Mouse (Mus musculus) B cell, adult 2 months (primary cell): ENCODE measurements around the gene Atp1a3.

Source experiments
- DNase-seq, 2 experiments: peaks; one replicate each; pipeline ENCODE4 v3.0.0; 2022

The Atp1a3 gene

DNA sequence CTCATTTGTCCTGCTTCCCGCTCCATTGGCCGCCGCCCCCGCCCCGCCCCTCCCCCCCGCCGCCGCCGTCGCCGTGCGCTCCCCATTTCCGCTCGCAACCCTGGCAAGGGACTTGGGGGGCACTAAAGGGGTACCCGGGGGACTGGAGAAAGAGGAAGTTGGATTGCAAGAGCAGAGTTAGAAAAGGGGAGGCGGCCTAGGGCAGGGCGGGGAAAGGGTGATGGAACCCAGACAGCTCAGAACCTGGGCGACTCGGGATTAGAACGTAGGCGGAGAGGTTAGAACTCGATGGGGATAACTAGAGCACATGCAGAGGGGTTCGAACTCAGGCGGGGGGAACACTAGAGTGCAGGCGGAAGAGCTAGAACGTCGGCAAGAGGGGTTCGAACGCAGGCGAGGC, 51.3 kb downstream of the Atp1a3 start:
- DNase-seq, result peak; percentile 76 to 81

DNA sequence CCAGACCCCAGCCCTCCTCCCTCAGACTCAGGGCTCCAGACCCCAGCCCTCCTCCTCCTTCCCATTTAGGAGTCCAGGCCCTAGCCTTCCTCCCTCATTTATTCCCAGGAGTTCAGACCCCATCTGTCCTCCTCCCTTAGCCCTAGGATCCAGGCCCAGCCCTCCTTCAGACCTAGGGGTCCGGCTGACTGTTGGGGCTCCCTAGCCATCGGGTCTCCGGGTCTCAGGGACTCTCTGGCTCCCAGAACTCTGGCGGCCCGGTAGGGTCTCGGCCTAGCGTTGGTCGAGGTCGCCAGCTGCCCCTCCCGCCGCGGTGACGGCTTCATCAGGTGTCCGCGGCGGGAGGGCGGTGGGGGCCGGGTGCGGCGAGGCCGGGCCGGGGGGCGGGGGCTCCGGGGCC, 51.8 kb downstream of the Atp1a3 start:
- DNase-seq, result no peak

DNA sequence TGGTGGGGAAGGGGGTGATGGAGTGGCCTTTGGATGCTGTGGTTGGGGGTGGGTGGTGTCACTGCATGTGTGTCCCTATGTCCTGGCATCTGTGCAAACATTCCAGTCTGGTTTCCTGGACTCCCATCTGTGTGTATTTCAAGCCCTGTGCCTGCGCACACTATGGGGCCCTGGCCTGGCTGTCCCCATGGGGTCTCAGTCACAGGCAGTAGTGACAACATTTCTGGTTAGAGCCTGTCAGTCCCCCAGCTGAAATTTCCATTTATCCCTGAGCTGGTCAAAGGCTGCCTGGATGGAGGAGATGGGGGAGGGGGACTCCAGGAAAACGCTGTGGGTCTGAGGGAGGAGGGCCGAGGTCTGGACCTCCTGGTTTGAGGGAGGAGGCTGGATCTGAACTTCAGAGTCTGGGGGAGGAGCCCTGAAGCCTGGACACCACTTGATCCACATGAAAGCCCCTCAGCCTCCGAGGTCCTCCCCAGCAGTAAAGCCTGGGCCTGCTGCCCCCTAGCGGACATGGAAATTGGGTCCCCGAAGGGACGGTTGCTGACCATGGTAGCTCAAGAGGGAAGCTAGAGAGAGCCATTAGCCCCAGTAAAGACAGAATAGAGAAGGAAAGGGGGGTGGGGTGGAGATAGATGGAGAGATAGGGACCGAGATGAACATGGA, 55.7 kb downstream of the Atp1a3 start:
- peak; percentile 91 for DNase-seq

DNA sequence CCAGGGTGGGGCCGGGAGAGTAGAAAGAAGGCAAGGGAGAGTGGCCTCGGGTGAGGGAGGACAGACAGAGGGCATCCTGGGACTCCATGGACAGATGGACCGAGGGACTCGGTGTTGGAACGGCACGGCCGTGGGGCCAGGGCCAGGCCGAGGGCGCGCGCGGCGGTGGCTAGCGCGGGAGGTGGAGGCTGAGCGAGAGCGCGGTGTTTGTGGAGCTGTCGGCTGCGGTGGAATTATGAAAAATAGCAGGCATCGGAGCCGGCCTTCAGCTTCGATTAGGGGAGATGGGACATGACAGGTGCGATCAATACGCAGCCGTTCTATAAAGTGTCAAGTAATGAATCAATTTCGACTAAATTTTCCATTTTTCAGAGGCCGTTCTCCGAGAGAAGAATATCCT, 57.0 kb downstream of the Atp1a3 start:
- no peak for DNase-seq

DNA sequence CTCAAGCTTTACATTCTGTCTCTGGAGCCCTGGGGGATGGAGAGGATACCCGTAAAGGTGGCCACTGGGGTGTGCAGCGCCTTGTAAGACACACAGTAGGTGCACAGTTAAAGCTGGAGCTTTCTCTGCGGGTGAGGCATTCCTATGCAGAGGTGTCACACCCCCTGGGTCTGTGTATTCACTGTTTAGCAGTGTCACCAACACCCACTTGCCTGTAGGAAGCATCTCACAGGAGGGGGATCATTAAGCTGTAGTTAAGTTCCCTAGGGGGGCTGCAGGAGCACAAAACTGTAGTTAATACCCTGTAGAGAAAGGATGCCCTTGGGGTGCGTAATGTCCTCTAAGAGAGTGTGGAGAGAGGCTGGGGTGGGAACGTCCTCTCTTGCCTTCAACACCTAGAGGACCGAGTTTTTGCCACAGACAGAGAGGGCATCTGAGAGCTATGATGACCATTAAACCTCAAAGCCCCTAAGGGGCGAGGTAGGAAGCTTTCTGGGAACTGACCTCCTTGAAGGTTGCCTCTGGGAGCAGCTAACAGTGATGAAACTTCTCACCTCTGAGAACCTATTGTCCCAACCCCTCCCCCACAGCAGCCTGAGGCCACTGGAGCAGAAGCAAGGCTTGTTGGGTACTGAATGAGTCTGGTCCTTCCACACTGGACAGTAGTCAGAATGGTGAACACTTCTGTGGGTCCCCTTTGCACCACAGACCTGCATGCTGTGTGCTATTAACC, 58.3 kb downstream of the Atp1a3 start:
- DNase-seq, result no peak

DNA sequence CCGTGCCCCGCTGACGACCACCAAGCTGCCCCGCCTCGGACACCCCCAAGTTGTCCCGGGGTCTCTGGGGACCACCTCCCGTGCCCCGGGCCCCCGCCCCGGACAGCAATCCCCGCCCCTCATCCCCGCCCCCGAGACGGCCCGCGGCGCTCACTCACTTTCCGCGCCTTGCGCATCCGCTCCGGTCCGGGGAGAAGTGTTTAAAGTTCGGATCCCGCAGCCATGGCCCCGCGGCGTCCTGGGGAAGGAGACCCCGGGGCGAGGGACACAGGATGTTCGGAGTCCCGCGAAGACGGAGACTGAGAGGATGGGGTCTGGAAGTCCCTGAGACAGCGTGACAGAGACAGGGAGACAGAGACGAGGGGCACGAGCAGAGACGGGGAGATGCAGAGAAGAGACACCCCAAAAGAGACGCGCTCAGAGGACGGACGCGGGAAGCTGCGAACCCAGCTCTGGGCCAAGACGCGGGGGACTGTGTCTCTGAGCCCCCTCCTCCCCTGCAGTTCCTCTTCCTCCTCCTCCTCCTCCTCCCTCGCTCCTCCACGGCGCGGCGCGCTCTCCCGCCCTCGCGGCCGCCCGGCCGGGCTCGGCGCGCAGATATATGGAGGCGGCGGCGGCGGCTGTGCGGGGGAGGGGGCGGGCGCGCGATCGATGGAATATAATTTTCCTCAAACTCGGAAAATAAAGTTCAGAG, 61.4 kb downstream of the Atp1a3 start, which contains the start of gene Gm4881:
TSS of gene Gm4881 (minus strand) at position 238 of the 694 bp plus-strand sequence.
- DNase-seq, result no peak

DNA sequence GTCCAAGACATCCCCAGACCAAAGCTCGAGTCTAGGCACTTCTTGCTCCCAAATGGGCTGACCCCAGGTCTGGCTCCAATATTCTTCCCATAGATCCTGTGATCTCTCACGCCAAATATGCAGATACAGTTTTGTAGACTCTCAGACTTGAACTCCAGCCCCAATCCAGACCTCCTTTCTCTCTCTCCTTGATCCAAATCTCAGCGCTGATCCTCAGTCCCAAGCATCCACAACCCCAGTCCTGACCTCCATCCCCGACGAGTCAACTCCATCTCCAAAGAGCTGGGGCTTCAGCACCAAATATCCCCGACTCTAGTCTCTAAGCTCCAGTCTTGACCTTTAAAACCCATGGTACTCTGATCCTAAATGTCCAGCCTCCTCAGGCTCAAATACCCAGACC, 62.1 kb downstream of the Atp1a3 start:
- no peak for DNase-seq

DNA sequence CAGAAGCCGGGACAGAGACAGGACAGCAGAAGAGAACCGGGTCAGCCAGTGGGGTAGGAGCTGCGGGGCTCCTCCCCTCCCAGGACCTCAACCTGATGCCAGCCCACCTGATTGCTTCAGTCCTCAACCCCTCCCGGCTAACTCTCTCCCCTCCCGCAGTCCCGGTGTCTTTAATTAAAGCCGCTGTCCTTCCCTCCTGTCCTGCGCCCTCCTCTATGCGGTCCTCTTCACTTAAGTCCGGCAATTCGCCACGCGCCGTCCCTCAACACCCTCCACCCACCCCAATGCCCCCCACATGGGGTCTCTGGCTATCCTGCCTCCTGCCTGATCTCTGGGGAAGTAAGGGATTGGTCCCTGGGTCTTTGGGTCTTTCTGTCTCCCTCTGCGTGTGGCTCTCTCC, 74.1 kb downstream of the Atp1a3 start:
- no peak for DNase-seq

DNA sequence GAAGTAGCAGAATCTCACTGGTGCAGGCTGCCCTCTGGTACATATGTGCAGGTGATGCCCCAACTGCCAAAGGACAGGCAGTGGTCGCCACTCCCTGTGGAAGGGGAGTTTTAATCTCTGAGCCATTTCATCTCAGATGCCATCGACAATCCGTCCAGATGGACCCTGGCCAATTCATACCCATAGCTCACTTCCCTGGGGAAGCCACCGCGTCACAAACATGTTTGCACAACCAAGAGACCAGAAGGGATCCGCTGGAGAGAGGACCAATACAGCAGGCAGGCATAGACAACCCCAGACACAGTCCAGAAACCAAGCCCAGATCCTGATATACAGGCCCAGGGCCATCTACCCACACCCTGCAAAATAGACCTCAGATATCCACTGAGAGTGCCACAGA, 75.3 kb downstream of the Atp1a3 start:
- DNase-seq, result no peak
